Mouse (Mus musculus): ENCODE data around the gene Cdk1. TPM values are rescaled to one million over a fixed set of nuclear protein-coding genes. Genes with fewer than 3 reads are reported as not detected.

The Cdk1 gene
- polyA plus RNA-seq, 1 experiment from 2014 or later: 434 TPM

DNA sequence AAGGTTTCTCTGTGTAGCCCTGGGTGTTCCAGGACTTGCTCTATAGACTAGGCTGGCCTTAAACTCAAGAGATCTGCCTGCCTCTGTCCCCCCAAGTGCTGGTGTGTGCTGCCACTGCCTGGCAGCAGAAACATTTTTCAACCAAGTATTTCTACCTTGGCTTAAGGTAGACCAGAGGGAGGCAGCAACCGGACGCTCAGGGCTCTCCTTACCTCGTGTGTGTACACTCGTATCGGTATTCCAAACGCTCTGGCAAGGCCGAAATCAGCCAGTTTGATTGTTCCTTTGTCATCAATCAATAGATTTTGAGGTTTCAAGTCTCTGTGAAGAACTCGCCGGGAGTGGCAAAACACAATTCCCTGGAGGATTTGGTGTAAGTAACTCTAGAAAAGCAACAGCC, 10.4 kb downstream of the Cdk1 start:
- H3K9ac ChIP-seq (replicated peaks): no peak overlapping the region
- no peaks in the 10 kb centered on the region for H3K9me3 ChIP-seq
- H3K27ac ChIP-seq: no peak overlapping the region
- no peak overlapping the region for H3K4me3 ChIP-seq (replicated peaks)
- H3K36me3 ChIP-seq: peaks cover 99% of the 10 kb centered on the region
- ATAC-seq (ENCODE audit: insufficient number of reproducible peaks, insufficient read depth, low FRiP score, low TSS enrichment, low read depth): no peak
- H3K4me2 ChIP-seq: no peak overlapping the region
- no peaks in the 10 kb centered on the region for H3K27me3 ChIP-seq
- 91% methylated on average over 9 of the region's 9 CpGs for WGBS
- H3K4me1 ChIP-seq (replicated peaks): peaks cover 3% of the 10 kb centered on the region; the same call in 1 of the 2 replicates

DNA sequence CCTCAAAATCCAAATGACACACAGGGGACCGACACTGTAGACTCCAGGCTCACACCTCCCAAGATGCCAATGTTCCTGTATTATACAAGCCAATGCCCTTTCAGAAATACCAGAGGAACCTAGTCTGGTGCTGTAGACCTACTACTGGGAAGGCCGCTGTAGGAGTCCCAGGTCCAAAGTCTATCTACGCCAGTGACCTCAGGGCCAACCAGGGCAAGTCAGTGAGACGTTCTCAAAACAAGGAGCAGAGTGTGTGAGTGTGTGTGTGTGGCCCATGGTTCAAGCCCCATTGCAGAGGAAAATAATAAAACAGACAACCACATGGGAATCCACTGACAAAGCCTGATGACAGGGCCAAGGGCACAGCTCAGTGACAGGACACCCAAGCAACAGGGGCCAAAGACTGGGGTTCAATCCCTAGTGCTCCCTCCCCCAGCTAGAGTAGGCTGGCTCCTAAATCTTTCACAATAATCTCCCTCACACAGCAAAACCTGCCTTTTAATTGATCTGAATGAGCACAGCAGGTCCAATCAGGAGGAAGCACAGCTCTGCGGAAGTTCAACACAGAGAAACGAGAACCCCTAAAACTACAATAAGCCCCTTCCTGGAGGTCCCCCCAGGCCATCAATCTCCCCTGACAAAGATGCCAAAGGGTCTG, 11.0 kb downstream of the Cdk1 start:
- ATAC-seq (ENCODE audit: insufficient number of reproducible peaks, insufficient read depth, low FRiP score, low TSS enrichment, low read depth): no peak; the same call in 1 of the 2 replicates
- Histone ChIP-seq H3K9me3 (no peaks in the 10 kb centered on the region), H3K4me2 (no peak overlapping the region), H3K27ac (no peak overlapping the region), H3K27me3 (no peaks in the 10 kb centered on the region), H3K4me1 (replicated peaks) (no peaks in the 10 kb centered on the region; the same call in 1 of the 2 replicates), H3K9ac (replicated peaks) (no peak overlapping the region), H3K4me3 (replicated peaks) (no peak overlapping the region), H3K36me3 (peaks cover 99% of the 10 kb centered on the region)
- WGBS: 78% methylated on average over 6 of the region's 6 CpGs

DNA sequence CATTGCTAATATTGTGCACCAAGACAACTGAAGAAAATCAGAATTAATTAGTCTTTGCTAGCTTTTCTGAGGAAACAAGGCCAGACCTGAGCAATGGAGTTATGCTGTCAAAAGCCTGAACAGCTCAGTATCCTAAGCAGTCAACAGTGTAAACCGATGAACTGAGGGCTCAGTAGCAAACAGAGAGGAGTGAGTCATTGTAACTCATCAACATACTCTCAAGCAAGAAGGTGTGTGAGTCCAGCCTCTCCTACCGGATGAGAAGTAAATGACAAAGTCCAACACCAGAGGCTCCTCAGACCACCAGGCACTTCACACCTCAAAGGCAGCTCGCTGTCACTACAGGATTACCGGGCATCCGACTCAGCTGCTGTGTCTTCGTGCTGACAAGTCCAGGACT, 12.7 kb downstream of the Cdk1 start:
- Histone ChIP-seq H3K4me3 (replicated peaks) (no peak overlapping the region), H3K9me3 (no peaks in the 10 kb centered on the region), H3K27me3 (no peaks in the 10 kb centered on the region), H3K36me3 (peaks cover 99% of the 10 kb centered on the region), H3K4me2 (no peak overlapping the region), H3K4me1 (replicated peaks) (no peaks in the 10 kb centered on the region), H3K9ac (replicated peaks) (no peak overlapping the region), H3K27ac (no peak overlapping the region)
- ATAC-seq (ENCODE audit: insufficient number of reproducible peaks, insufficient read depth, low FRiP score, low TSS enrichment, low read depth): no peak
- WGBS: 94% methylated on average over 6 of the region's 6 CpGs

DNA sequence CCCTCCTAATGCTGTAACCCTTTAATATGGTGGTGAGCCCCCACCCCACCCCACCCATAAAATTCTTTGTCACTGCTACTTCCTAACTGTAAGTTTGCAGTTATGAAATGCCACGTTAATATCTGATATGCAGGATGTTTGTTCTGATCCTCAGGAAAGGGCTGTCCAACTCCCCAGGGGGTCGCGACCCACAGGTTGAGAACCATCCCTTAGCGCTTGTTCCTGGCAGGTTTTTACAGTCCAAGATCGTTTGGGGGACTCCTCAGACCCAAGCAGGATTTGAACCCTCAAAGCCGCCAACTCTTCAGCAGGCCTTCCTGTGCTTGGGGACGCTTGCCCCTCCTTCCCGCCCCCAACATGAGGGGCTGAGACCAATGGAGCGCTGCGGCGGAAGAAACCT, 16.5 kb downstream of the Cdk1 start:
- H3K9ac ChIP-seq (replicated peaks): no peak overlapping the region
- H3K27me3 ChIP-seq: no peaks in the 10 kb centered on the region
- no peak for ATAC-seq (ENCODE audit: insufficient number of reproducible peaks, insufficient read depth, low FRiP score, low TSS enrichment, low read depth)
- H3K4me2 ChIP-seq: no peak overlapping the region
- no peaks in the 10 kb centered on the region for H3K4me1 ChIP-seq (replicated peaks)
- no peak overlapping the region for H3K4me3 ChIP-seq (replicated peaks)
- peaks cover 79% of the 10 kb centered on the region for H3K36me3 ChIP-seq
- H3K27ac ChIP-seq: no peak overlapping the region
- H3K9me3 ChIP-seq: no peaks in the 10 kb centered on the region
- WGBS: 91% methylated on average over 11 of the region's 11 CpGs

DNA sequence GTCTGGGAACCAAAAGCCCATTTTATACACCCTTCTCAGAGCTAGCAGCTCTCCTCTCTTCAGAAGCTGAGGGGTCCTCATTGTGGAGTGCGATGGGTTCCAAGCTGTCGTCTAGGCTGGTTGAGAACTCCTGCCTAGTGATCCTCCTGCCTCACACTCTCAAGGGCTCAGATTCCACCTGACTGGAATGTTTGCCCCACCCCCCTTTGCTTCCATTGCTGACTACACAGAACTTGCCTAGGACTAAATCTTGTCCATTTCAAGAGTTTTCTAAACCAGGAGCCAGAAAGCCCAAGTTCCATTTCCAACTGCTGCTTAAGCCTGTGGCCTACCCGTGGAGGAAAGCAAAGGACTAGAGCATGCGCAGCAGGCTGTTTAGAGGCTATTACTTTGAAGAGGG, 17.1 kb downstream of the Cdk1 start:
- H3K27me3 ChIP-seq: no peaks in the 10 kb centered on the region

DNA sequence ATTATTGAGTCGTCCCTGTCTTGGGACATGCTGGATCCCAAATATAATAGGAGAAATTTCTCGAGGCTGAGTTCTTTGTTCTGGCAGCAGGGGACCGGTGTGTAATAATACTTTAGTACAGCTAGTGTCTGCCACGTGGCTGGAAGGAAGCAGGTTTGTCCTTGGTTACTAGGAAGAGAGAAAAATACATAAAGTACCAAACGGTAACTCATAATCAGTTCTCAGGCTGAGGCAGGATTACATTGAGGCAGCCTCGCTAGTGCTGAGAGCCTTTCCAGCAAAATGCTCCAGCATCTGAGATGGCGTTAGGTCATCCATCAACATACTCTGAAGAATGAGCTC, 17.6 kb downstream of the Cdk1 start:
- ATAC-seq (ENCODE audit: insufficient number of reproducible peaks, insufficient read depth, low FRiP score, low TSS enrichment, low read depth): no peak
- H3K27ac ChIP-seq: peak overlapping the region; percentile 58; the same call in 1 of the 2 replicates
- 80% methylated on average over 7 of the region's 7 CpGs for whole genome bisulfite sequencing
- no peak overlapping the region for H3K9ac ChIP-seq (replicated peaks)
- no peaks in the 10 kb centered on the region for H3K9me3 ChIP-seq
- no peaks in the 10 kb centered on the region for H3K27me3 ChIP-seq
- H3K36me3 ChIP-seq: peaks cover 69% of the 10 kb centered on the region
- no peak overlapping the region for H3K4me2 ChIP-seq
- H3K4me1 ChIP-seq (replicated peaks): no peaks in the 10 kb centered on the region
- H3K4me3 ChIP-seq (replicated peaks): no peak overlapping the region

More for the DNA sequence above, 17.1 kb downstream of the Cdk1 start:
- Histone ChIP-seq H3K36me3 (peaks cover 73% of the 10 kb centered on the region), H3K9me3 (no peaks in the 10 kb centered on the region), H3K9ac (replicated peaks) (no peak overlapping the region), H3K27ac (0 out of 2 replicates have a peak overlapping the region, but pooled peaks have one; percentile 58), H3K4me2 (no peak overlapping the region), H3K4me1 (replicated peaks) (no peaks in the 10 kb centered on the region), H3K4me3 (replicated peaks) (no peak overlapping the region)
- 76% methylated on average over 4 of the region's 4 CpGs for WGBS
- ATAC-seq (ENCODE audit: insufficient number of reproducible peaks, insufficient read depth, low FRiP score, low TSS enrichment, low read depth): no peak

DNA sequence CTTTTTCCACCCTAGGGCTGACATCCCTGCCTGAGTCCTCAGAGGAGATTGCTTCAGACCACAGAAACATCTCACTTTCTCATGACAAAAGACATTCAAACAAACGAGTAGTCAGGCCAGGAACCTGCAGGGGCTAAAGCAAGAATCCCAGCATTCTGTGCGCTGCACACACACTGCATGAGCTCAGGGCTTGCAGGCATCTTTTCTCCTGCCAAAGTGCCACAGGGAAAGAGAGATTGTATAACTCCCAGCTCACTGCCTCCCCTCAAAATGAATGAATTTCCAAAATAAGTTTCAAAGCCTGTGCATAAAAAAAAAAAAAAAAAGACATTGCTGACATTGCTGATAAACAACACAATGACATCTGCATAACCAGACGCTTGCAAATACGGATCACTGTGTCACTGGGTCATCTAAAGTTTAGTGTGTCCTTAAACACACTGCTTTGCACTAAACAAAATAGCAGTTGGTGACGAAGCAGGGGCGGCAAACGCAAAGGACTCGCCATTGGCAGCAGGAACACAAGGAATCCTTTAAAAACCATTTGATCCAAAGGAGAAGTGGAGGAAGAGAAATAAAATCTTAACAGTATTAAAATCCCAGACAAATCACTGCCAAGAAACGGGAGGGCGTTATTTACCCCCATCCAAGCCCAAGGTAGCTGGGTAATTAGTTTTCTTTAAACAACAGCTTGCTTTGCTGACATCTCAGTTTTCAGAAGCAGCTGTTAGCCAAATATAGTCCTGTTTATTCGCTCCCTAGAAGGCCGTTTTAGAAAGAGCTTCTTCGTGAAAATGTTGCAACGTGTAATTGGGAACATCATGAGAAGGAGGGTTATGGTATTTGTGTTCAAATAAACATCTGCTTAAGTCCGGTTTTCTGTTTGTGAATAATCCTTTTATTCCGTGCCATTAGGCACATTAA, 18.2 kb downstream of the Cdk1 start:
- H3K27ac ChIP-seq: no peak overlapping the region
- H3K4me2 ChIP-seq: no peak overlapping the region
- no peak overlapping the region for H3K9ac ChIP-seq (replicated peaks)
- H3K4me3 ChIP-seq (replicated peaks): no peak overlapping the region
- H3K36me3 ChIP-seq: peaks cover 63% of the 10 kb centered on the region
- H3K4me1 ChIP-seq (replicated peaks): no peaks in the 10 kb centered on the region
- H3K9me3 ChIP-seq: no peaks in the 10 kb centered on the region
- ATAC-seq (ENCODE audit: insufficient number of reproducible peaks, insufficient read depth, low FRiP score, low TSS enrichment, low read depth): no peak
- WGBS: 80% methylated on average over 16 of the region's 16 CpGs
- no peaks in the 10 kb centered on the region for H3K27me3 ChIP-seq

DNA sequence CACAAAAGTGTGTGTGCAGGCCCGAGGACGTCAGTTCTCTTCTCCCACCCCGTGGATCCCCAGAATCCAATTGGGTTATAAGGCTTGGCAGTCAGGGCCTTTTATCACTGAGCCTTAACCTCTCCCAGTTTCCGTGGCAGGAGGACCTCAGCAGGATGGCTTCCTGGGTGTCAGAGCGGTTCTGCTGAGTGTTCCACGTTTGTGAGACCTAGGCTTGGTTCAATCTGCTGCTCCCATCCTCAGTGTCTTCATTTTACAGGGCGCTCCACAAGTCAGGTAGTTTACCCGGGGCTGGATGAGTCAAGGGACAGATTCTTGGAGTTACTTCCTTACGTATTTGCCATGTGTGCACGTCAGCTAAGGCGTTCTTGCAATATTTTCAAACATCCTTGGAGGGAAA, 19.5 kb downstream of the Cdk1 start:
- 89% methylated on average over 11 of the region's 11 CpGs for WGBS
- Histone ChIP-seq H3K27ac (no peak overlapping the region), H3K36me3 (peaks cover 49% of the 10 kb centered on the region)

DNA sequence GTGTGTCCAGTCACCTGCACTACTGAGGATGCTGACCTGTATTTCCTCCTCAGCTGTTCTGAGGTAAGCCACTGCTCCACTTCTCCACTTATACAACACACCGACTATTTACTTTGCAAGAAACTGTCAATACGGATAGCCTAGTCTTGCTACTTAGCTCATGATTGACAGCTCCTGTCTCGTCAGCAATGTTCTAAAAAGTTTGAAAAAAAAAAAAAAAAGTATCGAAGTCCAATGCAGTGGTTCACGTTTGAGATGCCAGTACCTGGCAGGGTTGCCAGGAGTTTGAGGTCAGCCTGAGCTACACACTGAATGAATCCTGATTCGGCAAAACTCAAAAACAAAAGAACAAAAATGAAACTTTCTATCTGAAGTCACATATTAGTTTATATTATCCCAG, 21.5 kb downstream of the Cdk1 start:
- ATAC-seq (ENCODE audit: insufficient number of reproducible peaks, insufficient read depth, low FRiP score, low TSS enrichment, low read depth): no peak
- Histone ChIP-seq H3K27me3 (no peaks in the 10 kb centered on the region), H3K4me3 (replicated peaks) (no peak overlapping the region), H3K27ac (no peak overlapping the region), H3K9ac (replicated peaks) (no peak overlapping the region), H3K4me1 (replicated peaks) (no peaks in the 10 kb centered on the region), H3K36me3 (peaks cover 30% of the 10 kb centered on the region), H3K4me2 (no peak overlapping the region), H3K9me3 (no peaks in the 10 kb centered on the region)
- WGBS: 84% methylated on average over 6 of the region's 6 CpGs

More for the DNA sequence above, 19.5 kb downstream of the Cdk1 start:
- Histone ChIP-seq H3K9ac (replicated peaks) (no peak overlapping the region), H3K4me3 (replicated peaks) (no peak overlapping the region), H3K4me2 (no peak overlapping the region), H3K9me3 (no peaks in the 10 kb centered on the region), H3K4me1 (replicated peaks) (no peaks in the 10 kb centered on the region), H3K27me3 (no peaks in the 10 kb centered on the region)
- no peak for ATAC-seq (ENCODE audit: insufficient number of reproducible peaks, insufficient read depth, low FRiP score, low TSS enrichment, low read depth)

DNA sequence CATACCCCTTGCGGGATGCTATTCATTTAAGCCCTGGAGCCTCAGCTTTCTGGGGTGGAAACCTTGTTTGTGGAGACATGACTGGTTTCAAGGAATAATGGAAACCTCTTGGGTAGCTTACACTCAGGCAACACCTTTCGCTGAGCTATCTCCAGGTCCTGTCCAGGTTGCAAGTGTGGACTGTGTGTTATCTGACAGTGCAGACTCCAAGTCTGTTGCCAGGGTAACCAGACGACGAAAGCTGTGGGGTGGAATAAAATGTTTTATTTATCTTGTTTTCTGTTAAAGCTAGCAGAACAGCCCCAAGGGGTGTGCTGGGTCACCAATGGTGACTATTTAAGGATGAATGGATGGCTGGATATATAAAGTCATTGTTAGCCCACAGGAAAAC, 24.1 kb downstream of the Cdk1 start:
- Histone ChIP-seq H3K9ac (replicated peaks) (no peak overlapping the region), H3K9me3 (no peaks in the 10 kb centered on the region), H3K27me3 (no peaks in the 10 kb centered on the region), H3K4me3 (replicated peaks) (no peak overlapping the region), H3K27ac (no peak overlapping the region), H3K4me1 (replicated peaks) (no peaks in the 10 kb centered on the region; the same call in 1 of the 2 replicates), H3K4me2 (no peak overlapping the region), H3K36me3 (peaks cover 6% of the 10 kb centered on the region; the same call in 1 of the 2 replicates)
- 80% methylated on average over 4 of the region's 4 CpGs for WGBS
- no peak for ATAC-seq (ENCODE audit: insufficient number of reproducible peaks, insufficient read depth, low FRiP score, low TSS enrichment, low read depth)

DNA sequence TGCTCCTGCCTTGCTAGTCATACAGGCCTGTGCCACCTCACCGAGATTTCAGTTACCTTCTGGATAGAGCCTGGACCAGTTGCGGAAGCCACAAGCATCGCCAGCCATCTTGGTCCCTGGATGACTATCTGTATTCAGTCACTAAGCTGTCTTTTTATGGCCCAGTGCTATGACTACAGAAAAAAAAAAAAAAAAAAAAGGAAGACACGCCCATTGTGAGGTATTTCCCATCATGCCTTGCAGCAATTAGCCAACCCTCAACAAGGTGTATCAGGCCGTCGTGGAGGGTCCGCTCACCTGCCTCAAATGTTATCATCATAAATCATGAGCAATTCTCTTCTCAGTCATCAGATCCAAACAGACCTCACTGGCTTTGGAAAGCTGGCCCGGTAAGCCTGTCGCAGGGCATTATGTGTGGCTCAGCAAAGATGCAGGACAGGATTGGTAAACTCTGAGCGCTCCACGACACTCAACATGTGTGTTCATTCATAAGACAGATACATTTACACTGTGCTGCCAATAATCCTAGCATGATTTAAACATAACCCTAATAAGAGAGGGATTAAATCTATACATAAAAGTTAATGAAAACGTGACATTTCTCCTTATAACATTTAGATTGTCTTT, 24.6 kb downstream of the Cdk1 start:
- Histone ChIP-seq H3K36me3 (peaks cover 3% of the 10 kb centered on the region; the same call in 1 of the 2 replicates), H3K9ac (replicated peaks) (no peak overlapping the region), H3K27me3 (no peaks in the 10 kb centered on the region), H3K4me2 (no peak overlapping the region), H3K9me3 (no peaks in the 10 kb centered on the region), H3K4me1 (replicated peaks) (no peaks in the 10 kb centered on the region; the same call in 1 of the 2 replicates), H3K4me3 (replicated peaks) (no peak overlapping the region), H3K27ac (no peak overlapping the region)
- no peak for ATAC-seq (ENCODE audit: insufficient number of reproducible peaks, insufficient read depth, low FRiP score, low TSS enrichment, low read depth)
- 87% methylated on average over 12 of the region's 12 CpGs for WGBS

Measured in limb, embryonic 12.5 days (tissue).